Mouse (Mus musculus) forebrain, embryonic 13.5 days (tissue): ENCODE measurements around the gene Srsf3. TPM values are rescaled to one million over a fixed set of nuclear protein-coding genes. Genes with fewer than 3 reads are reported as not detected.
"Not testable (repeated sequence)": the region's sequence is repeated elsewhere in the genome, so short reads cannot be mapped to it uniquely, and the experiment has no call there.

ENCODE experiments used
- ATAC-seq: fragments of 200-750 bp; cut with Nextera tagmentation; 2 replicates; pipeline ENCODE4 v1.8.0; 2017
- H3K27ac ChIP-seq: fragments of 300-500 bp; sonication (generic); 2 replicates; pipeline ENCODE4 v1.5.1; 2015; ENCODE audit warnings: inconsistent platforms, mild to moderate bottlenecking, moderate library complexity
- H3K27me3 ChIP-seq: fragments of 300-500 bp; sonication (generic); 2 replicates; pipeline ENCODE4 v1.6.1; 2015; ENCODE audit warnings: mild to moderate bottlenecking, inconsistent platforms
- H3K36me3 ChIP-seq: fragments of 300-500 bp; sonication (generic); 2 replicates; pipeline ENCODE4 v1.6.1; 2015; ENCODE audit warnings: mild to moderate bottlenecking, inconsistent platforms; ENCODE audit not compliant: poor library complexity, severe bottlenecking
- H3K4me1 ChIP-seq: fragments of 300-500 bp; sonication (generic); 2 replicates; pipeline ENCODE4 v1.6.1; 2015; ENCODE audit warnings: inconsistent platforms
- H3K4me2 ChIP-seq: fragments of 300-500 bp; sonication (generic); 2 replicates; pipeline ENCODE4 v1.6.1; 2015; ENCODE audit warnings: inconsistent platforms, mild to moderate bottlenecking, moderate library complexity
- H3K4me3 ChIP-seq: fragments of 300-500 bp; sonication (generic); 2 replicates; pipeline ENCODE4 v1.5.1; 2015; ENCODE audit warnings: mild to moderate bottlenecking, inconsistent platforms
- H3K9ac ChIP-seq: fragments of 300-500 bp; sonication (generic); 2 replicates; pipeline ENCODE4 v1.6.1; 2015; ENCODE audit warnings: mild to moderate bottlenecking, inconsistent platforms
- H3K9me3 ChIP-seq: fragments of 300-500 bp; sonication (generic); replicated peaks from 2 replicates; pipeline ENCODE4 v1.6.1; 2016; ENCODE audit warnings: inconsistent platforms
- WGBS: fragments of 180-500 bp; shearing (Covaris S2); methylation state at CpG from one replicate; pipeline ENCODE4 v1.1.7; 2015; 5-methylcytosine and 5-hydroxymethylcytosine counted together
- polyA plus RNA-seq: library from polyadenylated mRNA; unstranded; fragments of >200 nt; fragmentation: Nextera tagmentation; extraction: Ambion mirVana; gene quantifications from 2 replicates; pipeline ENCODE4 v1.2.1, GENCODE M21; 2015

The Srsf3 gene
- polyA plus RNA-seq, 1 experiment from 2014 or later = 753 TPM

GRCm38 (mm10) chr17:29034264-29034663 is 1.8 kb downstream of the Srsf3 start:
- peaks cover 48% of the 10 kb centered on the region for H3K4me1 ChIP-seq
- no peak for ATAC-seq
- peaks cover 32% of the 10 kb centered on the region for H3K36me3 ChIP-seq
- peak overlapping the region; percentile 88 for H3K4me2 ChIP-seq
- H3K9me3 ChIP-seq = no peaks in the 10 kb centered on the region
- H3K27me3 ChIP-seq = no peaks in the 10 kb centered on the region
- H3K27ac ChIP-seq = no peak overlapping the region
- peak overlapping the region; percentile 73 for H3K4me3 ChIP-seq
- peak overlapping the region; percentile 97 for H3K9ac ChIP-seq

- H3K9ac ChIP-seq = peak overlapping the region; percentile 97; the same call in 1 of the 2 replicates
- H3K4me1 ChIP-seq = peaks cover 54% of the 10 kb centered on the region
These were observed 3.1 kb downstream of the Srsf3 start for GRCm38 (mm10) chr17:29035506-29035905.

GRCm38 (mm10) chr17:29039351-29039750 is 6.9 kb downstream of the Srsf3 start:
- no peaks in the 10 kb centered on the region for H3K27me3 ChIP-seq
- peaks cover 48% of the 10 kb centered on the region for H3K4me1 ChIP-seq
- no peak overlapping the region for H3K9ac ChIP-seq
- H3K4me3 ChIP-seq = no peak overlapping the region
- H3K27ac ChIP-seq = no peak overlapping the region
- H3K4me2 ChIP-seq = no peak overlapping the region
- no peak for ATAC-seq
- H3K36me3 ChIP-seq = peaks cover 79% of the 10 kb centered on the region
- WGBS = 73% methylated on average over 11 of the region's 11 CpGs
- H3K9me3 ChIP-seq = no peaks in the 10 kb centered on the region

More at GRCm38 (mm10) chr17:29035506-29035905, 3.1 kb downstream of the Srsf3 start:
- H3K27ac ChIP-seq = no peak overlapping the region
- no peaks in the 10 kb centered on the region for H3K27me3 ChIP-seq
- H3K36me3 ChIP-seq = peaks cover 44% of the 10 kb centered on the region
- peak overlapping the region; percentile 73 for H3K4me3 ChIP-seq
- ATAC-seq = no peak
- no peaks in the 10 kb centered on the region for H3K9me3 ChIP-seq
- H3K4me2 ChIP-seq = peak overlapping the region; percentile 88

GRCm38 (mm10) chr17:29041632-29042031 is 9.2 kb downstream of the Srsf3 start:
- H3K27ac ChIP-seq, H3K27me3 ChIP-seq: not testable (repeated sequence)

GRCm38 (mm10) chr17:29042569-29042968 is 10.1 kb downstream of the Srsf3 start:
- H3K9ac ChIP-seq = no peak overlapping the region
- H3K27me3 ChIP-seq = no peaks in the 10 kb centered on the region
- H3K4me3 ChIP-seq = no peak overlapping the region
- peaks cover 92% of the 10 kb centered on the region for H3K36me3 ChIP-seq
- no peak overlapping the region for H3K27ac ChIP-seq
- H3K9me3 ChIP-seq = no peaks in the 10 kb centered on the region
- no peak overlapping the region for H3K4me2 ChIP-seq
- H3K4me1 ChIP-seq = peaks cover 27% of the 10 kb centered on the region
- no peak for ATAC-seq

More at GRCm38 (mm10) chr17:29041632-29042031, 9.2 kb downstream of the Srsf3 start:
- Histone ChIP-seq H3K4me1 (peaks cover 36% of the 10 kb centered on the region), H3K36me3 (peaks cover 93% of the 10 kb centered on the region)
- not testable (repeated sequence) for H3K9me3 ChIP-seq, H3K4me2 ChIP-seq, H3K4me3 ChIP-seq, H3K9ac ChIP-seq, ATAC-seq
- 89% methylated on average over 3 of the region's 3 CpGs for WGBS

GRCm38 (mm10) chr17:29043583-29043982 is 11.2 kb downstream of the Srsf3 start:
- Histone ChIP-seq H3K4me2 (no peak overlapping the region), H3K36me3 (peaks cover 91% of the 10 kb centered on the region), H3K27me3 (no peaks in the 10 kb centered on the region), H3K4me3 (no peak overlapping the region), H3K9me3 (no peaks in the 10 kb centered on the region), H3K4me1 (peaks cover 19% of the 10 kb centered on the region), H3K9ac (no peak overlapping the region), H3K27ac (no peak overlapping the region)
- no peak for ATAC-seq
- 86% methylated on average over 3 of the region's 3 CpGs for WGBS

- no peak overlapping the region for H3K4me2 ChIP-seq
- no peak overlapping the region for H3K4me3 ChIP-seq
- no peak overlapping the region for H3K9ac ChIP-seq
- peaks cover 83% of the 10 kb centered on the region for H3K36me3 ChIP-seq
- H3K4me1 ChIP-seq = peaks cover 17% of the 10 kb centered on the region; the same call in 1 of the 2 replicates
- H3K27me3 ChIP-seq = no peaks in the 10 kb centered on the region
- WGBS = 87% methylated on average over 6 of the region's 6 CpGs
- no peak overlapping the region for H3K27ac ChIP-seq
- H3K9me3 ChIP-seq = no peaks in the 10 kb centered on the region
- ATAC-seq = no peak
These were observed 11.9 kb downstream of the Srsf3 start for GRCm38 (mm10) chr17:29044146-29044924.

GRCm38 (mm10) chr17:29044925-29045319 is 12.5 kb downstream of the Srsf3 start:
- H3K4me3 ChIP-seq = no peak overlapping the region
- H3K4me2 ChIP-seq = no peak overlapping the region
- no peak overlapping the region for H3K27ac ChIP-seq
- H3K4me1 ChIP-seq = peaks cover 11% of the 10 kb centered on the region; the same call in 1 of the 2 replicates
- H3K36me3 ChIP-seq = peaks cover 77% of the 10 kb centered on the region
- H3K9ac ChIP-seq = no peak overlapping the region
- ATAC-seq = no peak
- no peaks in the 10 kb centered on the region for H3K9me3 ChIP-seq
- WGBS = 85% methylated on average over 1 of the region's 1 CpGs
- H3K27me3 ChIP-seq = no peaks in the 10 kb centered on the region

GRCm38 (mm10) chr17:29045741-29046530 is 13.5 kb downstream of the Srsf3 start:
- 63% methylated on average over 12 of the region's 12 CpGs for WGBS

GRCm38 (mm10) chr17:29046863-29047262 is 14.4 kb downstream of the Srsf3 start:
- peaks cover 61% of the 10 kb centered on the region for H3K36me3 ChIP-seq
- H3K27me3 ChIP-seq = no peaks in the 10 kb centered on the region
- H3K4me3 ChIP-seq = no peak overlapping the region
- no peak for ATAC-seq
- H3K4me2 ChIP-seq = no peak overlapping the region
- no peak overlapping the region for H3K27ac ChIP-seq
- H3K9ac ChIP-seq = no peak overlapping the region
- 89% methylated on average over 3 of the region's 3 CpGs for WGBS
- no peaks in the 10 kb centered on the region for H3K9me3 ChIP-seq
- peaks cover 11% of the 10 kb centered on the region; the same call in 1 of the 2 replicates for H3K4me1 ChIP-seq

More at GRCm38 (mm10) chr17:29045741-29046530, 13.5 kb downstream of the Srsf3 start:
- Histone ChIP-seq H3K9me3 (no peaks in the 10 kb centered on the region), H3K4me2 (no peak overlapping the region), H3K4me1 (peaks cover 11% of the 10 kb centered on the region; the same call in 1 of the 2 replicates), H3K27me3 (no peaks in the 10 kb centered on the region), H3K27ac (peak overlapping the region; percentile 74), H3K4me3 (no peak overlapping the region), H3K9ac (no peak overlapping the region), H3K36me3 (peaks cover 67% of the 10 kb centered on the region)
- peak; percentile 39; the same call in 1 of the 2 replicates for ATAC-seq

- H3K9me3 ChIP-seq = no peaks in the 10 kb centered on the region
- H3K36me3 ChIP-seq = peaks cover 51% of the 10 kb centered on the region
- H3K4me2 ChIP-seq = no peak overlapping the region
- no peaks in the 10 kb centered on the region for H3K27me3 ChIP-seq
- no peak for ATAC-seq
- H3K9ac ChIP-seq = no peak overlapping the region
- peaks cover 11% of the 10 kb centered on the region; the same call in 1 of the 2 replicates for H3K4me1 ChIP-seq
- H3K4me3 ChIP-seq = no peak overlapping the region
- peak overlapping the region; percentile 31 for H3K27ac ChIP-seq
- 71% methylated on average over 3 of the region's 3 CpGs for WGBS
These were observed 15.5 kb downstream of the Srsf3 start for GRCm38 (mm10) chr17:29047697-29048514.
